Mouse (Mus musculus) midbrain, embryonic 11.5 days (tissue): ENCODE measurements around the gene Fbxl17. TPM values are rescaled to one million over a fixed set of nuclear protein-coding genes. Genes with fewer than 3 reads are reported as not detected.

Source experiments
- ATAC-seq: fragments of 200-750 bp; cut with Nextera tagmentation; 2 replicates; pipeline ENCODE4 v1.8.0; 2017; ENCODE audit warnings: moderate TSS enrichment, moderate library complexity; ENCODE audit not compliant: low FRiP score
- DNase-seq: peaks from one replicate; pipeline ENCODE4 v3.0.0; 2015; ENCODE audit warnings: low spot score; ENCODE audit errors: missing footprints
- H3K27ac ChIP-seq: fragments of 300-500 bp; sonication (generic); 2 replicates; pipeline ENCODE4 v1.5.1; 2014; ENCODE audit warnings: low read depth, low read length
- H3K27me3 ChIP-seq: fragments of 300-500 bp; sonication (generic); 2 replicates; pipeline ENCODE4 v1.6.1; 2014; ENCODE audit warnings: mild to moderate bottlenecking, low read length, moderate library complexity, mixed read lengths; ENCODE audit not compliant: control insufficient read depth, insufficient read depth
- H3K36me3 ChIP-seq: fragments of 300-500 bp; sonication (generic); 2 replicates; pipeline ENCODE4 v1.6.1; 2014; ENCODE audit warnings: mild to moderate bottlenecking, low read length, moderate library complexity, mixed read lengths; ENCODE audit not compliant: control insufficient read depth, insufficient read depth
- H3K4me1 ChIP-seq: fragments of 300-500 bp; sonication (generic); 2 replicates; pipeline ENCODE4 v1.6.1; 2014; ENCODE audit warnings: low read length; ENCODE audit not compliant: control insufficient read depth, insufficient read depth
- H3K4me2 ChIP-seq: fragments of 300-500 bp; sonication (generic); 2 replicates; pipeline ENCODE4 v1.6.1; 2014; ENCODE audit warnings: mild to moderate bottlenecking, moderate library complexity
- H3K4me3 ChIP-seq: fragments of 300-500 bp; sonication (generic); 2 replicates; pipeline ENCODE4 v1.5.1; 2014; ENCODE audit warnings: low read depth, low read length
- H3K9ac ChIP-seq: fragments of 300-500 bp; sonication (generic); 2 replicates; pipeline ENCODE4 v1.6.1; 2014; ENCODE audit warnings: low read length
- H3K9me3 ChIP-seq: fragments of 300-500 bp; sonication (generic); 2 replicates; pipeline ENCODE4 v1.6.1; 2016; ENCODE audit warnings: low read length; ENCODE audit not compliant: control insufficient read depth
- WGBS: fragments of 180-500 bp; shearing (Covaris S2); extraction: QIAGEN DNeasy Blood & Tissue Kit; methylation state at CpG from one replicate; pipeline ENCODE4 v1.1.7; 2014; 5-methylcytosine and 5-hydroxymethylcytosine counted together
- polyA plus RNA-seq: library from polyadenylated mRNA; unstranded; fragments of >200 nt; fragmentation: Nextera tagmentation; extraction: Ambion mirVana; gene quantifications from 2 replicates; pipeline ENCODE4 v1.2.1, GENCODE M21; 2014

Fbxl17 gene
- polyA plus RNA-seq, 1 experiment from 2014 or later: 15.8 TPM

DNA sequence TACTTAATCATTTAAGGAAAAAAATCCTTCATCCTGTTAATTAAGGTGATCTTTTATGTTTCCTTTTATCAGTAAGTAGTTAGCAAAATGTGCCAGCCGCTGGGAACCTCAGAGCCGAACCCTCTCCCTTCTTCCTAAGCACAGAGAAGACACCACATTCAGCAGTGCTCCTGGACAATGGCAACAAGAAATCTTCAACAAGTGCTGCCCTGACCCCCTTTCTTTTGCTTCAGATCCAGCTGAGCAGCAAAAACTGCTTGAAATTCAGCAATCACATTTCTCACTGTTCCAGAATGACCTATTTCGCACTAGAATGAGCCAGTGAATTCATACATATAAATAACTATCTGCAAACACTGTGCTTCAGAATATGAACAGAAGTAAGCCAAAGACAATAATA lies 205.8 kb downstream of the Fbxl17 start:
- Histone ChIP-seq H3K9me3 (no peaks in the 10 kb centered on the region; the same call in 1 of the 2 replicates), H3K4me3 (no peak overlapping the region), H3K27ac (no peak overlapping the region), H3K4me2 (no peak overlapping the region), H3K9ac (no peak overlapping the region), H3K36me3 (no peaks in the 10 kb centered on the region), H3K27me3 (no peaks in the 10 kb centered on the region), H3K4me1 (peaks cover 6% of the 10 kb centered on the region)
- DNase-seq (no peak), ATAC-seq (peak; percentile 38; the same call in 1 of the 2 replicates)
- WGBS: 24% methylated on average over 3 of the region's 3 CpGs

DNA sequence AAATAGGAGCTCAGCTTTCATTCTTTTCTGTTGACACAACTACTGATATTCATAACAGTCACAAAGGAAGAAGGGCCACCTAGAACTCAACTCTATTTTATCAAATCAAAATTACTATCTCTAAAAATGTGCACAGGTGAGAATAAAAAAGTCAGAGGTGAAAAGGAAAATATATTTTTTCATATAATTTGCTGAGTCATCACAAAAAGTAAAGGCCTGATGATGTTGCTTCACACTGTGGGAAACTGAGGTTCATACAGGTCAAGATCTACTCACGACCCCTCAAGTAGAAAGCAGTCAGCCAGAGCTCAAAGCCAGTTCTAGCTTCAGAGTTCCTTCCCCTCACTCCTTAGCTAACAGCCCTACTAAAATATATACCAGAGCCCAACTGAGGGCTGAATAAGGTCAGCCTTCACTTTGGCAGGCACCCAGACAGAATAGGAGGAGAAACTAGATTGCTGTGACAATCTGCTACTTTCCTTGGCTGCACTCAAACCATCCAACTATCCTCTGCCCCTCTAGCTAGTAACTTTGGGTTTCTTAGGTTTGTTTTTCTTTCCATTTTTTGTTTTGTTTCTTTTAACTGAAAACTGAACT lies 210.4 kb downstream of the Fbxl17 start:
- H3K27me3 ChIP-seq: no peaks in the 10 kb centered on the region
- H3K9ac ChIP-seq: no peak overlapping the region
- DNase-seq (no peak), ATAC-seq (no peak)
- H3K36me3 ChIP-seq: no peaks in the 10 kb centered on the region
- H3K4me1 ChIP-seq: peaks cover 6% of the 10 kb centered on the region
- no peak overlapping the region for H3K27ac ChIP-seq
- H3K4me3 ChIP-seq: no peak overlapping the region
- WGBS: 79% methylated on average over 1 of the region's 1 CpGs
- H3K9me3 ChIP-seq: no peaks in the 10 kb centered on the region
- H3K4me2 ChIP-seq: no peak overlapping the region

DNA sequence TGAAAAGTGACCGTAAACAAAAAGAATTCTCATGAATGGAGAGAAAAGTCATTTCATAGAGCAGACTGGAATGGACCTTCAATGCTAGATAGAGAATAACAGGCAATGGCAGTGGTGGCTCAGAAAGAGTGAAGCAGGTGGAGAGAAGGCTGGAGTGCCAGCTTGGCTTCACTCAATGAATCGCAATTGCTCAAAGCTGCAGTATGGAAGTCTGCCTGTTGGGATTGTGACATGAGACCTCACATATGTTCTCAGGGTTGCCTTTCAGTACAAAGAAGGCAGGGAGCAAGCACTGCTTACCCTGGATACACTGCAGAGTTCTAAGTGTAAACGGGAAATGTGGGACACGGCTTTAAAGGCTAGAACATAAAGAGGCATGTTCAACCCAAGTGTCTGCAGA lies 211.0 kb downstream of the Fbxl17 start:
- no peak for DNase-seq
- Histone ChIP-seq H3K4me3 (no peak overlapping the region), H3K4me2 (no peak overlapping the region), H3K36me3 (no peaks in the 10 kb centered on the region), H3K27me3 (no peaks in the 10 kb centered on the region), H3K4me1 (peaks cover 6% of the 10 kb centered on the region), H3K27ac (no peak overlapping the region), H3K9me3 (no peaks in the 10 kb centered on the region), H3K9ac (no peak overlapping the region)
- no peak for ATAC-seq
- 93% methylated on average over 4 of the region's 4 CpGs for WGBS

DNA sequence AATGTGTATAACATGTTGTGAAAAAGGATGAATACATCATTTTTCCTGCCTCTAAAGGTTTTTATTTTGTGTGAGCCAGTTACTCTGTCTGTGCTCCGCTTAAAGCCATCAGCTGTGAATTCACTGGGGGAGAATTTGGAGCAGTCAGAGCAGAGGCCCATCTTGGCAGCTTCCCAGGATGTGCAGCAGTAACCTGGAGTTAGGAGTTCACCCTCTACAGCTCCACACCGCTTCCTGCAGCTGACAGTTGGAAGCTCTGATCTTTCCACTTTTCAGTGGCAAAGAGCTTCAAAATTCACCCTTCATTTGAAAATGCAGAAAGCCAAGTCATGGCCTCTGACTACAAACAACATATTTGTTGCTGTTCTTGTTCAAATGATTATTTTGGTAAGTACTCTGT lies 212.4 kb downstream of the Fbxl17 start:
- H3K4me3 ChIP-seq: no peak overlapping the region
- no peaks in the 10 kb centered on the region for H3K9me3 ChIP-seq
- no peak overlapping the region for H3K9ac ChIP-seq
- 82% methylated on average over 2 of the region's 2 CpGs for WGBS
- peaks cover 3% of the 10 kb centered on the region; the same call in 1 of the 2 replicates for H3K4me1 ChIP-seq
- no peak for ATAC-seq
- H3K36me3 ChIP-seq: no peaks in the 10 kb centered on the region
- H3K27me3 ChIP-seq: no peaks in the 10 kb centered on the region
- DNase-seq: no peak
- no peak overlapping the region for H3K27ac ChIP-seq
- H3K4me2 ChIP-seq: no peak overlapping the region

DNA sequence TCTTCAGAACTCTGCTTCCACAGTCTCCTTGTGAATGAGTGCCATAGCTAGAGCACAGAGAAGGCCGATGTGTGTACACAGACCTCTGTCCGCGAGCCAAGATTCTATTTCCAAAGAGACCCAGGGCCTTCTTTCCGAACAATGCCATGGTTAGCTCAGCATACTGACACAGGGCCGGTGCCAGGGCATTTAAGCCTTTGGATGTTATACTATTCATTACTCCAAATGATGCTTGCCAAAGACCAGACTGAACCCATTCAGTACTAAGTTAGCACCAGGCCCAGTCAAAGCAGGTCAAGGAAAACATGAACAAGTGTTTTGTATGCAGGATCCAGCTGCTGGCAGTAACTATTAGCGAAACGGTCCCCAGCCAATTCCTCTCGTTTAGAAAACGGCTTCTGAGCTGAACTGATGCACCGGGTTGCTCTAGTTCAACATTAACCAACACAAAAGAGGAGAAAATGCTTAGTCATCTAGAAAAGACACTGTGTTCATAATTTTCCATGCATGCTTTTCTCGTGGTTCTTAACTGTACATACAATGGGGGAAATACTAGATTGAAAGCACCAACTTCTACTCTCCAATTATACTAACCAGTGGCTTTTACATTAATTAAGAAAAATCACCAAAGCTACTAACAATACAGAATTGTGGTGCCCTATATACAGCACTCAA lies 214.4 kb downstream of the Fbxl17 start:
- Histone ChIP-seq H3K9ac (no peak overlapping the region), H3K9me3 (no peaks in the 10 kb centered on the region), H3K4me3 (no peak overlapping the region), H3K4me1 (peaks cover 3% of the 10 kb centered on the region; the same call in 1 of the 2 replicates), H3K27ac (no peak overlapping the region), H3K4me2 (no peak overlapping the region), H3K36me3 (no peaks in the 10 kb centered on the region), H3K27me3 (no peaks in the 10 kb centered on the region)
- DNase-seq: no peak
- 73% methylated on average over 11 of the region's 11 CpGs for WGBS
- 0 out of 2 replicates have a peak, but pooled peaks have one; percentile 27 for ATAC-seq

DNA sequence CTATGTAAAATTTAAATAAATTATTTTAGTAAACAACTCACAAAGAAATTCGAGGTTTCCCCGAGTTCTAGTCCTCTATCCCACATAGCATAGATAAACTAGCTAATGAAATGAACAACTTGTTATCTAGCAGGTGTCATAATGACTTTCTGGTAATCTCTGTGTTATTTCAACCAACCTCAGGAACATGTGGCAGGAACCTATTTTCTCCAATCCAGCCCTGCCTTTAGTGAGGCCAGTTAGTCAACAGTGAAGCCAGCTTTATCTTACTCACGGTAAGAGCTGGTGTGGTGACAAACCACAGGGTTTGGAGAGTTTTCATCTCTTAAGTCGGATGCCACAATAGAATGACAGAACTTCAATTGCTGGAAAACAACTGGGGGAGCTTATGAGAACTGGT lies 215.7 kb downstream of the Fbxl17 start:
- Histone ChIP-seq H3K9ac (no peak overlapping the region), H3K36me3 (no peaks in the 10 kb centered on the region), H3K4me2 (no peak overlapping the region), H3K4me1 (peaks cover 3% of the 10 kb centered on the region; the same call in 1 of the 2 replicates), H3K9me3 (no peaks in the 10 kb centered on the region), H3K4me3 (no peak overlapping the region), H3K27ac (no peak overlapping the region), H3K27me3 (no peaks in the 10 kb centered on the region)
- ATAC-seq (no peak), DNase-seq (no peak)
- WGBS: 85% methylated on average over 4 of the region's 4 CpGs

DNA sequence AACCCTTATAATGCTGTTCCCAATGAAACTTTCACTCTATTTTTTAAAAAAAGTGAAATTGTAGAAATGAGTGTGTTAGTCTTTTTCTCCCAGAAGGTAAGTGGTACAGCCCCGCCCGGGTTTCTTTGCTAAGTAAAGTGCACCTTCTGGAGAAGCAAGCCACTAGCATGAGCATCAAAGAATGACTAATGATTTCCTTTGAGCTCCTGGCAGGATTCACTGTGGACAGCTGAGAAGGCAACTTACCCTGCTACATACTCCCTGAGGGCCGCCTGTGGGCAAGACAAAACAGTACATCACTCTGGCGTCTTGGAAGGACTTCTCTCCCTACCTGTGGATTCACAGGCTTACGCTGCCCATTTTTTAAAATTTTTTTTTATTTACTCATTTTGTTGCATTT lies 217.8 kb downstream of the Fbxl17 start:
- 89% methylated on average over 5 of the region's 5 CpGs for WGBS
- no peak overlapping the region for H3K4me3 ChIP-seq
- no peak for ATAC-seq

DNA sequence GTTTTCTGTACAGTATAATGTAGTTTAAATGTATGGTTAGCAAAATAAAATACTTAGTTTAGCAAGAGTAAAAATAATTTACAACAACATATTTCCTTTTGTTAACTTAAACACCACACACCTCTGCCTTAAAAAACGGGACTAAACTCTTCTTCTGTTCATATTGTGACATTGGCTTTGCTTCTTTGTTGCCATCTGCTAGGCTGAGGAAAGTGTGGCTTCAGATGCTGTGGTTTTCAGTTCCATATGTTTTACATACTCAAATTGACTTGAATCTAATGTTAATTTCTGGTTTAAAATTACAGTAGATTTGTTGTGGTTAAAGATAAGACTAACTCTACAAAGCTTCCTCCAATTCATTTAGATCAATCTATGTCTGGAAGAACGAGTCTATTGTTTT lies 218.8 kb downstream of the Fbxl17 start:
- no peak for DNase-seq
- WGBS: 82% methylated on average over 2 of the region's 2 CpGs
- H3K27me3 ChIP-seq: no peaks in the 10 kb centered on the region

More for the DNA sequence above, 217.8 kb downstream of the Fbxl17 start:
- no peaks in the 10 kb centered on the region for H3K27me3 ChIP-seq
- H3K36me3 ChIP-seq: no peaks in the 10 kb centered on the region
- no peak for DNase-seq
- no peak overlapping the region for H3K9ac ChIP-seq
- H3K9me3 ChIP-seq: no peaks in the 10 kb centered on the region
- H3K4me1 ChIP-seq: peaks cover 3% of the 10 kb centered on the region; the same call in 1 of the 2 replicates
- no peak overlapping the region for H3K27ac ChIP-seq
- H3K4me2 ChIP-seq: no peak overlapping the region

DNA sequence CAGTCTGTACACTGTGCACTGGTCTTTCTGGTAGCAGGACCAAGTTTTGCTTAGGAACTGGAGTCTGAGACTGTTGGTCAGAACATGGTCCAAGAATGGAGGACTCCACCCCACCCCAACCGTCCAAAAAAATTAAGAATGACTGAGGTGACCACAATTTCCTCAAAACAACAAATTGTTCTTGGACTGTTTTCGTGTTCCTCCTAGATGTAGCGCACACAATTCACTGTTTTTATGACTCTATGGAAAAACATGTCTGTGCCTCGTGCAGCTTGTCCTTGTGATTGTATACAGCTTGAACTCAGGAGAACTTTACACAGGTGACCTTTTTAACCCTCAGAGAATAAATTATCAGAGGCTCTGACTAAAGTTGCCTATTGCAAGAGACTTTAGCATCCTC lies 220.7 kb downstream of the Fbxl17 start:
- Histone ChIP-seq H3K36me3 (no peaks in the 10 kb centered on the region), H3K4me2 (no peak overlapping the region), H3K4me3 (no peak overlapping the region), H3K9ac (no peak overlapping the region), H3K27ac (no peak overlapping the region), H3K4me1 (no peaks in the 10 kb centered on the region), H3K9me3 (no peaks in the 10 kb centered on the region), H3K27me3 (no peaks in the 10 kb centered on the region)
- ATAC-seq (no peak), DNase-seq (no peak)
- WGBS: 81% methylated on average over 4 of the region's 4 CpGs

More for the DNA sequence above, 218.8 kb downstream of the Fbxl17 start:
- no peak overlapping the region for H3K4me3 ChIP-seq
- H3K9ac ChIP-seq: no peak overlapping the region
- H3K36me3 ChIP-seq: no peaks in the 10 kb centered on the region
- H3K9me3 ChIP-seq: no peaks in the 10 kb centered on the region
- ATAC-seq: no peak
- no peak overlapping the region for H3K27ac ChIP-seq
- no peak overlapping the region for H3K4me2 ChIP-seq
- H3K4me1 ChIP-seq: peaks cover 3% of the 10 kb centered on the region; the same call in 1 of the 2 replicates
